Mouse (Mus musculus) thymus, adult 2 months (tissue): Measurements from ENCODE around the gene Mrgpre.

ENCODE experiments used
- CTCF ChIP-seq: fragments of 200-500 bp; IDR thresholded peaks from 2 replicates; pipeline ENCODE4 v1.5.1; 2012; ENCODE audit warnings: mild to moderate bottlenecking, control low read depth, low read length, moderate library complexity, borderline replicate concordance; ENCODE audit not compliant: control insufficient read depth, poor library complexity, insufficient read depth; ENCODE audit errors: extremely low read depth
- POLR2A ChIP-seq: fragments of 200-500 bp; IDR thresholded peaks from 2 replicates; pipeline ENCODE4 v1.6.1; 2012; ENCODE audit warnings: mild to moderate bottlenecking, low read length, control low read depth, moderate library complexity; ENCODE audit not compliant: control insufficient read depth, poor library complexity, insufficient read depth; ENCODE audit errors: extremely low read depth

- TF ChIP-seq CTCF (no peak), POLR2A (no peak)
Observed at GRCm38 (mm10) chr7:143764876-143765530, 19.3 kb downstream of the Mrgpre start.
